Mouse (Mus musculus): ENCODE data around the gene Gpsm1.

Gene Gpsm1

GRCm38 (mm10) chr2:26312812-26313211 is 2.5 kb upstream of the Gpsm1 start:
- no peak for DNase-seq (ENCODE audit: low spot score in 2 of 2)

DNA sequence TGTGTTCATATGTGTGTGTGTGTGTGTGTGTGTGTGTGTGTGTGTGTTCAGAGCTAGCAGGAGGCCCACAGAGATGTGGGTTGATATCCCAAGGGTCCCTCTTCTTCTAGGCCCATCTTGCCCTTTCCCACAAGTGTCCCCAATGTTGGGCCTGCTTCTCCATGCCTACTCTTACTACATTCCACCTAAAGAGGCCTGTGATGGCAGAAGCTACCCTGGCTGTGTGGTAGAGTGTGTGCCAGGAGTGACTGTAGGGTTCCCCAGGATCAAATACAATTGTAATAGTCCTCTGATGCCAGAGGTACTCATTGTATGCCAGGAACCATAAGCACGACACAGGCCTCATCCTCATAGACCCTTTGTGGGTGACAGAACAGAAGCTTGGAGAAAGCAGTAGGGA is 1.9 kb upstream of the Gpsm1 start:
- DNase-seq (ENCODE audit: low spot score in 2 of 2), result no peak

- no peak for DNase-seq (ENCODE audit: low spot score in 2 of 2)
Observed at GRCm38 (mm10) chr2:26314281-26315071, 839 bp upstream of the Gpsm1 start.

DNA sequence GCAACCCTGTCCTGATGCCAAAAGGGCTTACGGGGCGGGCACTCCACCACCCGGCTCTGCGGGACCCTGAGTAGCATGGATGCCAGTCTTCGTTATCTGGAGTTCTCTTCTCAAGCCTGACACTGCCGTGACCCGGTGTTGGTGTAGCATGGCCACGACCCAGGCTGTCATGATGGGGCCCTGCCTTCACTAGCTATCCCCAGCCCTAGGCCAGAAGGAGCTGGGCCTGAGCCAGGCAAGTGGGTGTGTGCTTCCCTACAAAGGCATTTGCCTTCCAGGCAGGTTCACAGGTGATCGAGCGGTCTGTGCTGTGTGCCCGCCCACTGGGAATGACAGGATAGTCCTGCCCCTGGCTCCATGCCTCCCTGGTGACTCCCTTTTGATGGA is 603 bp downstream of the Gpsm1 start:
- no peak for DNase-seq (ENCODE audit: low spot score in 2 of 2)

DNA sequence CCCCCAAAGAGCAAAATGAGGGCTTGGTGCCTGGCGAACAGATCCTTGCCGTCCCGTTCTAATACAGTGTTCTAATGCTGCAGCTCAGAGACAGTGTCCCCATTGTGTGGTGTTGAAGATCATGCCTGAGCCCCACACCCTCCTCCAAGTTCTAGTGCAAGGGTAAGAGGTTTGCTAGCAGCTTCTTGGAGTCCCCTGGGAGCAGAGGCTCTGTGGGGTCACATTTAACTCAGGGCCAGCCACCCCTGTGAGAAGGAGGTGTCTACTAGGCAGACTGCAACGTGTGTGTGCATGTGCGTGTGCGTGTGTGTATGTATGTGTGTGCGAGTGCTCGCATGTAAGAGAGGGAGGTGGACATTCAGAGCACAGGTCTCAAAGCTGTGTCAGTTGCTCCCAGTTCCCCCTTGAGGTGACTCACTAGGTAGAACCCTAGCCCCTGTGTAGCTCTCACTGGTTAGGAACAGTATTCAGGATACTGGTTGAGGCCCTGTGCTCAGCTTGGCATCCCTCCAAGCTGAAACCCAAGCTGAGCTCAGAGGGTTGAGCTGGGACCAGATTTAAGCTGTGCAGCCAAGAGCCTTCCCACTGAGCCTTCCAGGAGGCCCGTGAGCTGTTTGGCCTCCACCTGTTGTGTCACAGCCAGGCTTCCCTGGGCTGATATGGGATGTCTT is 1.4 kb downstream of the Gpsm1 start:
- no peak for DNase-seq (ENCODE audit: low spot score in 2 of 2)

- DNase-seq (ENCODE audit: low spot score in 2 of 2), result no peak
Observed at GRCm38 (mm10) chr2:26317371-26317770, 2.1 kb downstream of the Gpsm1 start.

DNA sequence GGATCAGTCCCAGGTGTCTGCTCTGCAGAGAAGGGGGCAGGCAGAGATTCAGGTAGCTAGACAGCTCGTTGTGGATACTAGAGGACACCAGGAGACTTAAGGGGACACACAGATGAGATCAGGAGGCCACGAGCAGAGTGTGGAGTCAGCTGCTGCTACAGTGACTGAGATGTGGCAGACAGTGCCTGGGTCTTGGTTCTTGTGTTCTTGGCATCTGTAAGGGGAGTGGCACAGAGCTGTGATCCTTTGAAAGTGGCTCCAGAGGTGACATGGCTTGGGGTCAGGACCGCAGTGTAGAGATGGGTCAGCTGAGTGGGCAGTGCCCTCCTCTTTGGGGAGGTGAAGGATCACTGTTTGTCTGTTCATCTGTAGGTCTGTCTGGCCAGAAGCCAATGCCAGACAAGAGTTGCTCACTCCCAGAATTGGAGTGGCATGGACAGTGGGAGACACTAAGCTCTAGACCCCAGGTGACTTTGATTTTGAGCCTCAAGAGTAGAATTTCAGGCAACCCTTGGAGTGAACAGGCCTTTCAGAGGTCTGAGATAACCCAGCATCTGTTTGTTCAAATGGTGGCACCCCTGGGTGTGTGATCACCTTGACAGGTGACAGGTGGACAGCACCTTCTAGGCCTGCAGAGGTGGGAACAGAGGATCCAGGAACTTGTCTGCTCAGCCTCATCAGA is 2.8 kb downstream of the Gpsm1 start:
- DNase-seq (ENCODE audit: low spot score in 2 of 2), result no peak

DNA sequence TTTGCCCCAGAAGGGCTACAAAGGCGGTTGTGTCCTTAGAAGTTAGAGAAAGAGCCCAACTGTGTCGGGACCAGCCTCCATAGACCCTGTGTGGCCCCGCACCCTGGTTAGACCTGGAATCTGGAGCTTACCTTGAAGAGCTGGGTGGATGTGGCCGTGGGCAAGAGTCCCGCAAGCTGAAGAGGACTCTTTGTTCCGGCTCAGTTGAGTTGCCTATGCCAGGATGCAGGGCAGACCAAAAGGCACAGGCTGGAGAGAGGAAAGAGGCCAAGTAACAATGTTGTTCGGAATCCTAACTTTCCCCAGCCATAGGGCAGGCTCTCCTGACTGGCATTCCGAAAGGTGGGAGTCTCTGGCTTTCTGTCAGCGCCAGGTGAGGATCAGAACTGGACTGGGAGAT is 3.8 kb downstream of the Gpsm1 start:
- DNase-seq (ENCODE audit: low spot score in 2 of 2), result no peak

DNA sequence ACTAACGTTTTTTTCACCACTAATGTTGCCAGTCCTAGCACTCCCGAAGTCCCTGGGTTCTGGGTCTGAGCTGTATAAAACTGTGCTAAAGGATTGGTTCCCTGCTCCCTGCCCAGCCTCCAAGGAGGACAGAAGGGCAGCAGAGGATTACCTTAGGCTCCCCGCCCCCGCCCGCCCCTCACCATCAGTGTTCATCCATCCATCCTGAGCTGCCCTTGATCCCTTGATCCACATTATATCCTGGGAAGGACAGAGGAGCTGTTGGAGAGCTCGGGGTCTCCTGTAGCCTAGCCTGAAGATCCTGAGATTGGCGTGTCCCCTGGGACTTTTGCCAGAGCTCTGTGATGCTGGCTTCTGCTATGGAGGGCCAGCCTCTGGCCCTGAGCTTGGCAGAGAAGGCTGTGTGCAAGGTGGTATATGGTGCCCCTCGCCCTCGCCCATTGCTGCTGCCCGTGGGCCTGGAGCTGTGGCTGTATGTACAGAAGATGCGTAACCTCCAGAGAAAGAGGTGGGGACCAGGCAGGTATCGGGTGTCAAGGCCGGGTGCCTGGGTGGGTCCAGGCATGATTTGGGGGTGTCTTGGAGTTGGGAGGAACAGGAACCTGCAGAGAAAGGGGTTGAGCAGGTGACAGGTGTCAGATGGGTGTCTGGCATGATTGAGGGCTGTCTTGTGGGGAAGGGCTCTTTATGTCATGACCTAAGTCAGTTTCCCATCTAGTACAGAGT is 4.4 kb downstream of the Gpsm1 start:
- no peak for DNase-seq (ENCODE audit: low spot score in 2 of 2)

DNA sequence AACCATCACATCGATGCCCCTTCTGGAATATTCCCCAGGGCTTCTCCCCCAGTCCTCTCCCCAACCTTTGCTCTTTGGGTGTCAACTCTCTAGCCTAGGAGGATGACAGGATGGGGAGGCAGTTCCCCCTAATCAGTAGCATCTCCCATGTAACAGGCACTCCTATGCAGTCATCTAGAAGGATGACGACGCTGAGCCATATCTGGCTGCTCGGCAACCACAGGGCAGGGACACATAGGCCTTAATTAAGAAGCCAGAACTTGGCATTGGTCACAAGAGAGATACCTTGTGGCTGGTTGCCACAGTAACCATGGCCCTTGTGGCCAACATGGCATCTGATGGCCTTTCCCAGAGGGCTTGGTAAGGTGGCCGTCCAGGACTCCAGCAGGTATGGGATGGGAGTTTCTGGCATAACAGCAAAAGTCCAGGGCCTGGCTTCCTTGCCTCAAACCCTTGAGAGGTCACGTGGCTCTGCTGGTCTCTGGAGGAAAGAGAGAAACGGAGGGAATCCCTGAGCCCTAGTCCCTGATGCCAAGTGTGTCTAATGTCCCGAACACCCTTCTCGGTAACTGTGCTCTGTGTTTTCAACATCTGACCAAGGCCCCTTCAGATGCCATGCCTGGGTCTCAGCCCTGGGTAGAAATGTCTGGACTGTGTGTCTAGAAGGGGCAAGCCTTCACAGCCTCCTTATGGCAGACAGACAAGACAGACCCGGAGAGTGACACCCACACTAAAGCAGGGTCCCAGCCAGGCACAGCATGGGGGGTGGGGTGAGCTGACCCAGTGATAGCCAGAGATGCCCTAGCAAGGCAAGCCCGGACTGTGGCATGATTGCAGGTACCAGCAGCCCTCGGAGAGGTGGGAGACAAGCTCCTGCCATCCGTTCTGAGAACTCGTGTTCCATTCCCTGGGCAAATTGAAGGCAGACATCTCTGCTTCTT is 5.2 kb downstream of the Gpsm1 start:
- DNase-seq (ENCODE audit: low spot score in 2 of 2), result no peak

DNA sequence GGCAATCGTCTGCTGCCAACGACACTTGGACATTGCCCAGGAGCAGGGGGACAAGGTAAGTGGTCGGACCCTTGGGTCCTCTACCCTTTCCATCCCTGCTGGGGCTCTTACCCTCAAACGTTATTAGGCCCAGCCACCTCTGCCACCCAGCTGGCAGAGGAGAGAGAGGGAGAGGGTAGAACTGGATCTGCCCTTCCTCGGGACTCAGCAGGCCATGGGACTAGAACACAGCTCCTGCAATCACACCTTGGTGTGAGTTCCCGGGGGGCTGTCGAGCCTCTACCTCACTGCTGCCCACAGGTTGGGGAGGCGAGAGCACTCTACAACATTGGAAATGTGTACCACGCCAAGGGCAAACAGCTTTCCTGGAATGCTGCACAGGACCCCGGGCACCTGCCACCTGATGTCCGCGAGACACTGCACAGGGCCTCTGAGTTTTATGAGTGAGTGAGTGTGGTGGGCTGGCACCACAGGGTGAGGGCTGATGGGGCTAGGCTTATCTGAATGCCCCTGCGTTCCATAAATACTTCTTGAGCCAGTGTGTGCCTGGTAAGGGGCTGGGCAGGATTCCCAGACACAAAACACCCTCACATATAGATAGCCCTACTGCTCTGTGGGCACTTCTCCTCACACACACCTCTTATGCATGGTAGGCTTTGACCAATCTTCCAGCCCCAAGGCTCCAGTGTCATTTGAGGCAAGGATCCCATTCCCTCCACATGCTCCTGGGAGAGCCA is 8.4 kb downstream of the Gpsm1 start:
- DNase-seq (ENCODE audit: low spot score in 2 of 2), result no peak

DNA sequence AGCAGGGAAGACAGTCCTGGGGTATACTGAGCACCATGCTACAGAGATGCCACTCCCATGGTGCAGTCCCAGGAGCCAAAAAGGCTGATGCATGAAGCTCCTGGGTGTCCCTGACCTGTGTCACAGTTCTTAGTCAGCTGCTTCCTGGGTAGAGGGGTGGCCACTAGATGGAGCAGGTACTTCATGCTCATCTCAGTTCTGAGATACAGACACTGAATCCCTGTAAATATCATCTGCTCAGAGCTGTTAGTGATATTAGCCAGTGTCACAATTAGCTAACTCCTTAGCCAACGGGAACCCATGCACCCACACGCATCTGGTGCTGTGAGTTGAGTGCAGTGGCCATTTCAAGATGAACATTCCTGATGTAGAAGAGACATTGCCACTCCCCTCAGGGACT is 9.6 kb downstream of the Gpsm1 start:
- peak; percentile 64 for DNase-seq (ENCODE audit: low spot score in 2 of 2)

- DNase-seq (ENCODE audit: low spot score in 2 of 2), result no peak
Observed at GRCm38 (mm10) chr2:26325386-26326181, 10.3 kb downstream of the Gpsm1 start.

DNA sequence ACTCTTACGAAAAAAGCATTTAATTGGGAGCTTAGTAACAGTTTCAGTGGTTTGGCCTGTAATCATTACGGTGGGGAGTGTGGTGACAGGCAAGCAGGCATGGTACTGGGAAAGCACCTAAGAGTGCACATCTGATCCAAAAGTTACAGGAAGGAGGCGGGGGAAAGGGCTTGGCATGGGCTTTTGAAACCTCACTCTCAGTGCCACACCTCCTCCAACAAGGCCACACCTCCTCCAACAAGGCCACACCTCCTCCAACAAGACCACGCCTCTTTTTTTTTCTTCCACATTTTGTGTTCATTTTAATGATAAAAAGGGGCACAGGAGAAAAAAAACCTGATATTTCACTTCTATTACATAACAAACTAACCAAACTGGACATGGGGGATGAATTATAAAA is 12.5 kb downstream of the Gpsm1 start:
- no peak for DNase-seq (ENCODE audit: low spot score in 2 of 2)

DNA sequence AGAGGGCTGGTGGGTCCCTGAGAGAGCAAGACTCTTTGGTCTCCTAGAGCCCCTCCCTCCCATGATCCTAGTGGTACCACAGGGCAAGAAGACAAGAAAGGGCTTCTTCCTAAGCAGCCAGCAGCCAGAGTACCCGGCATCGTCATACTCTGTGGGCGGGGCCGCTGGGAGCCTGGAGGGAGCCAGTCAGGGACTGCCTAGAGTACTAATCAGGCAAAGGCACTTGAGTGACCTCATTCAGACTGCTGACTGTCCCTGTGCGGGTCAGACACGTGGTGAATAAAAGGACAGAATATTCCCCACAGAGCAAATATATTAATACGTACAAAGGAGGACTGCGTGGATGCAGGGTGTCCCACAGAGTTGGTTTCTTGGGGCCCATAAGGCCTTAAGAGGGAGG is 14.1 kb downstream of the Gpsm1 start:
- no peak for DNase-seq (ENCODE audit: low spot score in 2 of 2)

DNA sequence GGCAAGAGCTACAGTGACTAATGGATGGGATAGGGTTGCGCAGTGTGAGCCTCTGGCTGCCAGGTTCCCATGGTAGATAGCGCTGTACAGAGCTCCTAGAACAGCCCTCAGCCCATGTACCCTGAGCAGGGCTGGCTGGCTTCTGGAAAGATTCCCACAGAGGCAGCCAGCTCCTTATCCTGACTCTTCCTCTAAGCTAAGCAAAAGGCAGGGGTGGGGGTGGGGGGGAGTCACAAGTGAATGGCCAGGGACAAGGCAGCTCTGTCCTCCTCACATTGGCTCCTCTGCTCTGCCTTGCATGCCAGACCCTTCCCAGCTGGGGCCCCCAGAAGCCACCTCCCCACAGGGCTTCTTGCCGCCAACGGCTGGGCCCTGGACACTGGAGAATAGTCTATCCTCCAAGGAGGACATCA is 14.7 kb downstream of the Gpsm1 start:
- DNase-seq (ENCODE audit: low spot score in 2 of 2), result no peak

GRCm38 (mm10) chr2:26330702-26331101 is 15.4 kb downstream of the Gpsm1 start:
- DNase-seq (ENCODE audit: low spot score in 2 of 2), result no peak

DNA sequence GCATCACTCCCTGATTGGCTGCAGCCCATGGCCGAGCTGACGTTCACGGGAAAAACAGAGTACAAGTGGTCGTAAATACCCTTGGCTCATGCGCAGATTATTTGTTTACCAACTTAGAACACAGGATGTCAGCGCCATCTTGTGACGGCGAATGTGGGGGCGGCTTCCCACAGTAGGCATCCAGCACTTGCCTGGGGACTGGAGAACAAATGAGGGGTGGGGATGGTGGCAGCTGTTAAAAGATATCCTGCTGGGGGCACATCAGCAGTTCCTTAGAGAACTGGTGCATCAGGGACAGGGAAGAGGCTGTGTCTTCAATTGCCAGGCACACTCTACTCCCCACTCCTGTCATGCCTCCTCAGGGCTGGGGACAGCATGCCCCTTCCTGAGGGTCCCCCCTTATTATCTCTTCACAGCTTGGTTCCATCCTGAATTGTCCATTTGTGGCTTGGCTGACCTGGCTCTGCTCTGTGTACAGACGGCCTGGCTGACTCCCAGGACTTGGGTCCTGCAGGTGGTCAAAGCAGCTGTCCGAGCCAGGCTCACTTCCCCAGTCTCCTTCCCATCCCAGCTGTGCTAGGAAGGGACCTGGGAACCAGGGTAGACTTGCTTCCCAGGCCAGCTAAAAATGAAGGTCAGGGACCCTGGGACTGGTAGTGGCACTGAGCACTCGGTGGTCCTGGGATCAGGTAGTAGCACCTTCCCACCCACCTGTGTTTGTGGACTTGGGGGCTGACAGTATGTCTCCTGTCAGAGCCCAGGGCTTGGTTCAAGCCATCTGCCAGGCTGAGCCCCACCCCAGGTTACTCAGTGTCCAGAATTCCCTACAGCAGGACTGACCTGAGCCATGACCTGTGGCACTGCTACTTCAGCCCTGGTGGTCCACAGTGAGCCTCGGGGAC is 23.2 kb downstream of the Gpsm1 start:
- no peak for DNase-seq (ENCODE audit: low spot score in 2 of 2)

- DNase-seq (ENCODE audit: low spot score in 2 of 2), result no peak
Observed at GRCm38 (mm10) chr2:26339204-26339551, 23.9 kb downstream of the Gpsm1 start.
